8 mouse cellular contexts compared by ENCODE assay signal in the genomic region with DNA sequence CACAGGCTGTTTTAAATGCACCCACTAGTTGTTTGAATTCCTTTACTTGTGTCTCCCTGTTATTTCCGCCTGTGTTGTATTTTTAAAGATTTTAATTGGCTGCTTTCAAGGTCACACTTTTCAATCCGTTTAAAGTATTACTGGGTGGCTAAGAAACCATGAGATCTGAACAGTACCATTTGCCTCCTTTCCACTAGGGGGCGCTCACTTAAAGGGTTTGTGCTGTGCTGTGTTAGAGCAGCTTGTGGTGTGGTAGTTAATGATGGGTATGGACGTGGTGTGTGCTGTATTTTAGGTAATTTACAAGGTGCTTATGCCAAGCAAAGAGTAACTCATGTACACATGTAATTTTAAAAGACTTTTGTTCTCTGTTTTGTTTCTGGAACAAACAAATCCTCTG. TPM values are rescaled to one million over a fixed set of nuclear protein-coding genes. Genes with fewer than 3 reads are reported as not detected.
DNase-seq lines count a peak whose midpoint lies in the region; ATAC-seq and TF ChIP-seq lines count a peak whose summit lies in the region.

No protein-coding gene starts in this region.

- in situ Hi-C loops in ES-E14 (cut with MboI; ENCODE audit: low sequenced_read_pairs in 2 of 2, unreplicated experiment in 2 of 2) = no loop called here

- WGBS in forebrain, postnatal 0 days = 7% methylated on average over 4 of the region's 4 CpGs

- H3K9me3 ChIP-seq in ES-E14 (ENCODE audit: control insufficient read depth, insufficient read depth, low read depth, low read length) = no peaks in the 10 kb centered on the region
- no peaks in the 10 kb centered on the region for H3K9me3 ChIP-seq in forebrain, postnatal 0 days (ENCODE audit: low read length)

- no peak overlapping the region for H3K4me3 ChIP-seq in ES-E14 (ENCODE audit: insufficient read depth in 1 of 2, low read depth in 1 of 2, low read length in 2 of 2, poor library complexity in 1 of 2, severe bottlenecking in 1 of 2)
- H3K4me3 ChIP-seq in forebrain, postnatal 0 days (ENCODE audit: low read depth, low read length) = no peak overlapping the region

- no peak overlapping the region for H3K4me2 ChIP-seq in forebrain, postnatal 0 days (ENCODE audit: low read depth)

- H3K9ac ChIP-seq in ES-E14 (ENCODE audit: insufficient read depth, low read depth, low read length, poor library complexity, severe bottlenecking) = peak overlapping the region; percentile 14; the same call in 1 of the 2 replicates
- no peak overlapping the region for H3K9ac ChIP-seq in forebrain, postnatal 0 days

- H3K27me3 ChIP-seq in forebrain, postnatal 0 days (ENCODE audit: insufficient read depth, low read length) = no peaks in the 10 kb centered on the region

- DNase-seq in 3T3-L1 (ENCODE audit: low read depth, low spot score) (peak; percentile 83), ES-E14 (ENCODE audit: low read depth, low spot score) (peak; percentile 74), liver (peak; percentile 68)
- DNase-seq in cerebellum, adult 8-10 months = peak; percentile 49
- DNase-seq in forebrain, postnatal 0 days = peak; percentile 72
- DNase-seq in kidney, adult 9 months = peak; percentile 87
- DNase-seq in testis, postnatal 10 days (ENCODE audit: low spot score) = peak; percentile 76

- TF ChIP-seq CTCF in forebrain, postnatal 0 days (IDR thresholded peaks at IDR 0.05; ENCODE audit: low read depth) = peak; percentile 86

- H3K4me1 ChIP-seq in ES-E14 (ENCODE audit: control insufficient read depth in 2 of 2, insufficient read depth in 2 of 2, low read length in 2 of 2, poor library complexity in 1 of 2) = peaks cover 2 to 6% of the 10 kb centered on the region in 2 experiments; a peak in 1 of 4 replicates
- H3K4me1 ChIP-seq in forebrain, postnatal 0 days (ENCODE audit: insufficient read depth) = 0 out of 2 replicates have a peak, but pooled peaks cover 2% of the 10 kb centered on the region

- H3K36me3 ChIP-seq in ES-E14 (ENCODE audit: control insufficient read depth, insufficient read depth, low read length, poor library complexity, severe bottlenecking) = peaks cover 29% of the 10 kb centered on the region
- H3K36me3 ChIP-seq in forebrain, postnatal 0 days (ENCODE audit: insufficient read depth) = peaks cover 40% of the 10 kb centered on the region

- peak; percentile 63 for ATAC-seq in forebrain, postnatal 0 days
- ATAC-seq in monocyte, adult 5-6 weeks (replicated peaks; ENCODE audit: insufficient number of reproducible peaks, low FRiP score, low TSS enrichment, poor library complexity, severe bottlenecking) = peak; percentile 55; the same call in 1 of the 2 replicates

- H3K27ac ChIP-seq in ES-E14 (ENCODE audit: insufficient read depth, low read depth, low read length, poor library complexity, severe bottlenecking) = no peak overlapping the region
- H3K27ac ChIP-seq in forebrain, postnatal 0 days (ENCODE audit: low read depth, low read length) = no peak overlapping the region

TF ChIP-seq in ES-E14, 5 proteins besides CTCF, POLR2A, EP300 and RAD21:
- TF ChIP-seq ZC3H11A (IDR thresholded peaks at IDR 0.05; ENCODE audit: borderline replicate concordance, low read depth, low read length) = peak; percentile 22; the same call in 1 of the 2 replicates
- TF ChIP-seq ZNF384 (IDR thresholded peaks at IDR 0.05; ENCODE audit: low read depth, low read length) = no peak
- TF ChIP-seq MAFK (IDR thresholded peaks at IDR 0.05; ENCODE audit: insufficient read depth, low read depth, low read length) = no peak
- no peak for TF ChIP-seq HCFC1 (IDR thresholded peaks at IDR 0.05; ENCODE audit: borderline replicate concordance, insufficient read depth, low read length)
- TF ChIP-seq CHD2 (IDR thresholded peaks at IDR 0.05; ENCODE audit: low read depth, low read length) = no peak

RNA-seq across cellular contexts. Expression of a gene that starts 2.8 kb away (rescaled TPM):
- 55.8 and 65.1 TPM in 2 replicates for total RNA-seq in ES-E14 (2012; rRNA removed)
- total RNA-seq in forebrain, postnatal 0 days (2014; rRNA removed) = 28.6 and 42.4 TPM in 2 replicates
- 75.0 and 83.5 TPM in 2 replicates for polyA plus RNA-seq in forebrain, postnatal 0 days (2015; fragmentation: Nextera tagmentation; extraction: Ambion mirVana)
- 32.6 to 39.2 TPM (median 36.2 TPM) in 3 replicates for total RNA-seq in monocyte, adult 5-6 weeks (2017)

RNA-seq across cellular contexts. Expression of a gene that starts 13.7 kb away (rescaled TPM):
- total RNA-seq in ES-E14 (2012; rRNA removed) = not detected in 2 replicates
- total RNA-seq in forebrain, postnatal 0 days (2014; rRNA removed) = 0.15 and 0.33 TPM in 2 replicates
- 0.18 TPM in 1 of 2 replicates, not detected in the other for polyA plus RNA-seq in forebrain, postnatal 0 days (2015; fragmentation: Nextera tagmentation; extraction: Ambion mirVana)
- total RNA-seq in monocyte, adult 5-6 weeks (2017) = 0.43 to 3.8 TPM (median 1.6 TPM) in 3 replicates

RNA-seq across cellular contexts. Expression of a gene that starts 28.9 kb away (rescaled TPM):
- 10.7 and 12.2 TPM in 2 replicates for total RNA-seq in ES-E14 (2012; rRNA removed)
- total RNA-seq in forebrain, postnatal 0 days (2014; rRNA removed) = 0.23 TPM in 1 of 2 replicates, not detected in the other
- 0.33 and 0.59 TPM in 2 replicates for polyA plus RNA-seq in forebrain, postnatal 0 days (2015; fragmentation: Nextera tagmentation; extraction: Ambion mirVana)
- total RNA-seq in monocyte, adult 5-6 weeks (2017) = 0.57 TPM in 1 of 3 replicates, not detected in the others
